Mouse (Mus musculus) stomach, embryonic 15.5 days (tissue): ENCODE measurements around the gene Tbc1d32. TPM values are rescaled to one million over a fixed set of nuclear protein-coding genes. Genes with fewer than 3 reads are reported as not detected.

ENCODE experiments used
- ATAC-seq: fragments of 200-750 bp; cut with Nextera tagmentation; 2 replicates; pipeline ENCODE4 v1.8.0; 2017; ENCODE audit warnings: low read depth, moderate number of reproducible peaks, moderate TSS enrichment; ENCODE audit not compliant: insufficient read depth, low FRiP score
- H3K27ac ChIP-seq: fragments of 300-500 bp; sonication (generic); 2 replicates; pipeline ENCODE4 v1.5.1; 2015; ENCODE audit warnings: mild to moderate bottlenecking, inconsistent platforms
- H3K27me3 ChIP-seq: fragments of 300-500 bp; sonication (generic); replicated peaks from 2 replicates; pipeline ENCODE4 v1.6.1; 2015; ENCODE audit warnings: inconsistent platforms
- H3K36me3 ChIP-seq: fragments of 300-500 bp; sonication (generic); 2 replicates; pipeline ENCODE4 v1.6.1; 2015; ENCODE audit warnings: inconsistent platforms
- H3K4me1 ChIP-seq: fragments of 300-500 bp; sonication (generic); 2 replicates; pipeline ENCODE4 v1.6.1; 2015; ENCODE audit warnings: inconsistent platforms
- H3K4me2 ChIP-seq: fragments of 300-500 bp; sonication (generic); 2 replicates; pipeline ENCODE4 v1.6.1; 2015; ENCODE audit warnings: mild to moderate bottlenecking, inconsistent platforms
- H3K4me3 ChIP-seq: fragments of 300-500 bp; sonication (generic); replicated peaks from 2 replicates; pipeline ENCODE4 v1.5.1; 2015; ENCODE audit warnings: inconsistent platforms
- H3K9ac ChIP-seq: fragments of 300-500 bp; sonication (generic); 2 replicates; pipeline ENCODE4 v1.6.1; 2015; ENCODE audit warnings: inconsistent platforms
- H3K9me3 ChIP-seq: fragments of 300-500 bp; sonication (generic); 2 replicates; pipeline ENCODE4 v1.6.1; 2016; ENCODE audit warnings: inconsistent platforms
- WGBS: fragments of 180-500 bp; shearing (Covaris S2); methylation state at CpG from one replicate; pipeline ENCODE4 v1.1.7; 2015; 5-methylcytosine and 5-hydroxymethylcytosine counted together
- polyA plus RNA-seq: library from polyadenylated mRNA; unstranded; fragments of >200 nt; fragmentation: Nextera tagmentation; extraction: Ambion mirVana; gene quantifications from 2 replicates; pipeline ENCODE4 v1.2.1, GENCODE M21; 2015

Tbc1d32 gene
- polyA plus RNA-seq, 1 experiment from 2014 or later: 3.0 TPM

- 23% methylated on average over 18 of the region's 18 CpGs for WGBS
- H3K9ac ChIP-seq: no peak within 1 kb of the TSS; the same call in 1 of the 2 replicates
Observed at GRCm38 (mm10) chr10:56106333-56106995, 122.0 kb downstream of the Tbc1d32 start, which contains the start of gene Msl3l2. Gene Msl3l2, plus strand, starts transcription at chr10:56106917.

GRCm38 (mm10) chr10:56099641-56100310 lies 128.7 kb downstream of the Tbc1d32 start:
- Histone ChIP-seq H3K4me3 (no peak overlapping the region), H3K9me3 (no peaks in the 10 kb centered on the region), H3K9ac (no peak overlapping the region), H3K4me1 (no peaks in the 10 kb centered on the region), H3K4me2 (no peak overlapping the region), H3K36me3 (no peaks in the 10 kb centered on the region), H3K27me3 (no peaks in the 10 kb centered on the region), H3K27ac (no peak overlapping the region)
- 76% methylated on average over 3 of the region's 3 CpGs for WGBS
- no peak for ATAC-seq

More at GRCm38 (mm10) chr10:56106333-56106995, 122.0 kb downstream of the Tbc1d32 start, which contains the start of gene Msl3l2:
- peak; percentile 68 for ATAC-seq
- Histone ChIP-seq H3K36me3 (no peaks in the 10 kb centered on the region), H3K4me1 (0 out of 2 replicates have a peak, but pooled peaks cover 3% of the 10 kb centered on the region), H3K27me3 (no peaks in the 10 kb centered on the region), H3K9me3 (no peaks in the 10 kb centered on the region), H3K4me2 (peak within 1 kb of the TSS; percentile 49), H3K4me3 (peak within 1 kb of the TSS; percentile 34), H3K27ac (no peak within 1 kb of the TSS)

GRCm38 (mm10) chr10:56099126-56099525 lies 129.4 kb downstream of the Tbc1d32 start:
- Histone ChIP-seq H3K4me2 (no peak overlapping the region), H3K36me3 (no peaks in the 10 kb centered on the region), H3K4me1 (no peaks in the 10 kb centered on the region), H3K27ac (no peak overlapping the region), H3K27me3 (no peaks in the 10 kb centered on the region), H3K9ac (no peak overlapping the region), H3K9me3 (no peaks in the 10 kb centered on the region), H3K4me3 (no peak overlapping the region)
- WGBS: 80% methylated on average over 3 of the region's 3 CpGs
- ATAC-seq: no peak

- Histone ChIP-seq H3K9ac (no peak overlapping the region), H3K27ac (no peak overlapping the region), H3K4me3 (no peak overlapping the region), H3K36me3 (no peaks in the 10 kb centered on the region), H3K4me1 (no peaks in the 10 kb centered on the region), H3K9me3 (no peaks in the 10 kb centered on the region), H3K4me2 (no peak overlapping the region), H3K27me3 (no peaks in the 10 kb centered on the region)
- no peak for ATAC-seq
Observed at GRCm38 (mm10) chr10:56096757-56097156, 131.7 kb downstream of the Tbc1d32 start.

GRCm38 (mm10) chr10:56094586-56094985 lies 133.9 kb downstream of the Tbc1d32 start:
- Histone ChIP-seq H3K4me2 (no peak overlapping the region), H3K36me3 (no peaks in the 10 kb centered on the region), H3K27me3 (no peaks in the 10 kb centered on the region), H3K27ac (no peak overlapping the region), H3K9ac (no peak overlapping the region), H3K4me3 (no peak overlapping the region), H3K4me1 (no peaks in the 10 kb centered on the region), H3K9me3 (no peaks in the 10 kb centered on the region)
- no peak for ATAC-seq
- WGBS: 80% methylated on average over 5 of the region's 5 CpGs

GRCm38 (mm10) chr10:56089714-56090113 lies 138.8 kb downstream of the Tbc1d32 start:
- no peak for ATAC-seq
- Histone ChIP-seq H3K4me2 (no peak overlapping the region), H3K36me3 (no peaks in the 10 kb centered on the region), H3K9me3 (no peaks in the 10 kb centered on the region), H3K4me3 (no peak overlapping the region), H3K9ac (no peak overlapping the region), H3K27me3 (no peaks in the 10 kb centered on the region), H3K4me1 (no peaks in the 10 kb centered on the region), H3K27ac (no peak overlapping the region)
- 77% methylated on average over 4 of the region's 4 CpGs for WGBS

GRCm38 (mm10) chr10:56062746-56063145 lies 165.7 kb downstream of the Tbc1d32 start:
- Histone ChIP-seq H3K36me3 (no peaks in the 10 kb centered on the region), H3K4me3 (no peak overlapping the region), H3K27me3 (no peaks in the 10 kb centered on the region), H3K4me1 (no peaks in the 10 kb centered on the region), H3K27ac (no peak overlapping the region), H3K9me3 (no peaks in the 10 kb centered on the region), H3K9ac (no peak overlapping the region), H3K4me2 (no peak overlapping the region)
- WGBS: 86% methylated on average over 2 of the region's 2 CpGs
- no peak for ATAC-seq

- Histone ChIP-seq H3K4me2 (no peak overlapping the region), H3K27ac (no peak overlapping the region), H3K27me3 (no peaks in the 10 kb centered on the region), H3K9me3 (no peaks in the 10 kb centered on the region), H3K4me1 (no peaks in the 10 kb centered on the region), H3K36me3 (no peaks in the 10 kb centered on the region), H3K4me3 (no peak overlapping the region), H3K9ac (no peak overlapping the region)
- 86% methylated on average over 2 of the region's 2 CpGs for WGBS
- ATAC-seq: no peak
Observed at GRCm38 (mm10) chr10:56061238-56061830, 167.2 kb downstream of the Tbc1d32 start.

GRCm38 (mm10) chr10:56058979-56059422 lies 169.5 kb downstream of the Tbc1d32 start:
- Histone ChIP-seq H3K4me3 (no peak overlapping the region), H3K4me2 (no peak overlapping the region), H3K27ac (no peak overlapping the region), H3K27me3 (no peaks in the 10 kb centered on the region), H3K9me3 (no peaks in the 10 kb centered on the region), H3K9ac (no peak overlapping the region), H3K4me1 (no peaks in the 10 kb centered on the region), H3K36me3 (no peaks in the 10 kb centered on the region)
- WGBS: 73% methylated on average over 3 of the region's 3 CpGs
- no peak for ATAC-seq

- H3K27ac ChIP-seq: no peak overlapping the region
- H3K27me3 ChIP-seq: no peaks in the 10 kb centered on the region
- no peak overlapping the region for H3K4me2 ChIP-seq
- no peaks in the 10 kb centered on the region for H3K4me1 ChIP-seq
- no peak overlapping the region for H3K4me3 ChIP-seq
- peak; percentile 50; the same call in 1 of the 2 replicates for ATAC-seq
- H3K9ac ChIP-seq: no peak overlapping the region
- no peaks in the 10 kb centered on the region for H3K36me3 ChIP-seq
- no peaks in the 10 kb centered on the region for H3K9me3 ChIP-seq
Observed at GRCm38 (mm10) chr10:56025400-56025799, 203.1 kb downstream of the Tbc1d32 start.

- H3K4me3 ChIP-seq: no peak overlapping the region
- WGBS: 88% methylated on average over 2 of the region's 2 CpGs
- no peaks in the 10 kb centered on the region for H3K9me3 ChIP-seq
- H3K4me2 ChIP-seq: no peak overlapping the region
- no peak overlapping the region for H3K27ac ChIP-seq
- no peaks in the 10 kb centered on the region for H3K27me3 ChIP-seq
- ATAC-seq: no peak
- H3K4me1 ChIP-seq: no peaks in the 10 kb centered on the region
- H3K9ac ChIP-seq: no peak overlapping the region
- no peaks in the 10 kb centered on the region for H3K36me3 ChIP-seq
Observed at GRCm38 (mm10) chr10:56024579-56024978, 203.9 kb downstream of the Tbc1d32 start.

- Histone ChIP-seq H3K4me3 (no peak overlapping the region), H3K9me3 (no peaks in the 10 kb centered on the region), H3K9ac (no peak overlapping the region), H3K27ac (no peak overlapping the region), H3K4me2 (no peak overlapping the region), H3K4me1 (no peaks in the 10 kb centered on the region), H3K27me3 (no peaks in the 10 kb centered on the region), H3K36me3 (no peaks in the 10 kb centered on the region)
- 32% methylated on average over 2 of the region's 2 CpGs for WGBS
- ATAC-seq: no peak
Observed at GRCm38 (mm10) chr10:55979898-55980521, 248.5 kb downstream of the Tbc1d32 start.
